Mouse (Mus musculus) spleen, postnatal 36 days (tissue): ENCODE data around the gene Dlgap3.
A peak's percentile ranks its signal among the peaks of the same experiment; 100 is the strongest.

Experiments
- DNase-seq, 2 experiments: peaks; one replicate each; pipeline ENCODE4 v3.0.0; 2022; ENCODE audit warnings: low spot score in 2 of 2, mixed read lengths in 1 of 2

Gene Dlgap3

GRCm38 (mm10) chr4:127215799-127216198, 46.8 kb downstream of the Dlgap3 start:
- no peak for DNase-seq

DNA sequence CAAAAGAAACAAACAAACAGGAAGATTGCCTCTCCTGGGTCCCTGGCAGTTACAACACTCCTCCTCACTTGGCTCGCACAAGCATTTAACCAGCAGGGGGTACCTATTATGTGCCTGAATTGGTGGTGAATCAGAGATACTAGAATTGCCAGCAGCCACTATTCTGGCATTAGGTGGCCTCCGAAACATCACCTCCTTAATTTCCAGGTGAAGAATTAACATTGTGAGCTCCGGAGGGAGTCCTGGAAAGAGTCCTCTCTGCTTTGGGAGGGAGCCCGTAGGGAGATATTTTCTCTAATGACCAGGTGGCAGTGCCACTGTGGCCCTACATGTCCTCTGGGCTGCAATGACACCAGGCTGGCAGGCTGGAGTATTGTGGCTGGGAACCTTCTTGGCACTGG, 47.2 kb downstream of the Dlgap3 start:
- no peak for DNase-seq

DNA sequence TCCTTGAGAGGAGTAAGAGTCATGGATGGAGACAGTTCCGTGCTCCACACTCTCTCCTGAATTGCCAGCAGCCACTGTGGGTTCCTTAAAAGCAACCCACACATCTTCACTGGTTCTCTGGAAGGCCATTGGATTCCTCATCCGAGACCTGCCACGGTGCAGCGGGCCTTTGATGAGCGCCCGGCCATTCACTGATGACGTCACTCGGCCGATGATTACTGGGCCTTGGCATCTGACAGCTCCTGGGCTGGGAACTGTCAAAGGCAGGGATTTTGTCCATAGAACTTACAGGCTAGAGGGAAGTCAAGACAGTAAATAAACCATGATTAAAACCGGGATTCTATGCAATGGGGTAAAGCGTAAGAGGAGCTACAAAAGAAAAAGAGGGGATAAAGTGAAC, 48.0 kb downstream of the Dlgap3 start:
- DNase-seq: no peak

- no peak for DNase-seq
Observed at GRCm38 (mm10) chr4:127223291-127223690, 54.3 kb downstream of the Dlgap3 start.

GRCm38 (mm10) chr4:127223755-127224154, 54.8 kb downstream of the Dlgap3 start:
- no peak for DNase-seq

GRCm38 (mm10) chr4:127224444-127225100, 55.6 kb downstream of the Dlgap3 start:
- no peak for DNase-seq

DNA sequence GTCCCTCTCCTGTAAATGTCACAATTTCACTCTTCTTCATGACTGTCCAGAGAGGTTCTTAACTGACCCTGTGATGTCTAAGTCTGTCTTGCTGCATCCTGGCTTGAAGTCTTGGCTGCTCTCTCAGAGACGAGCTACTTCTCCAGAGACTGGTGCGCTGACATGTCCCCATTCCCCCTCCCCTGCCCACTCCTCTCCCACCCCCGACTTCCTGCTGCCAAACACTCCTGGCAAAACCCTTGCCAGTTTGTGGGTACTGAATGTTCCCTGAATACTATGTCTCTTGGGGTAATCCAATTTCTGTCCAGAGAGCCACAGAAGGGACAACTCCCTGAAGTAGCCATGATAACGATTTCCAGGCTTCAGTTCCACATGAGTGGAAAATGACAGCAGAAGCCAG, 57.1 kb downstream of the Dlgap3 start:
- DNase-seq: no peak

DNA sequence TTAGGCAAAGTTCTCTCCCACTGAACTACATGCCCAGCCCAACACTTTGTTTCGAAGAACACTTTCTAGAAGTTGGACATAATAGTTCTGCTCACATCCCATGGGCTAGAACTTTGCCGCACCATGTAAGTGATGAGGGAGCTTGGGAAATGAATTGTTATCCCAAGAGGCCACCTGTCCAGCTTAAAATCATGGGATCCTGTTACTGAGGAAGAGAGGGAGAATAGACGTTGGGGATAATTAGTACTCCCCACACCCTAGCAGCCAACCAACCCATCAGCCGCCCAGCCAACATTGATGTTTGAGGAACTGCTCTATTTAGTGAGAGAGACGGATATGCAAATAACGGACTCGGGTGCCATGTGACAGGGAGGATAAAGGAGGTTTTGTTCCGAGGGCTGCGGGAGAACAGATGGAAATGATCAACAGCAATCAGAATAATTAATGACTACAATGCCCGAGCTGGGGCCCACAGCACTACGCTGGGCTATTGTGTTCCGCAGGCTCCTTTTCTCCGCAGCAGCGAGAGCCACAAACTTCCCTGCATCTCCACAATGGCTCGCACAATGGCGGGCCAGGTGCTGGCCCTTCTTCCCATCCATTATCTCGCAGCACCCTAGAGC, 58.2 kb downstream of the Dlgap3 start:
- no peak for DNase-seq

- no peak for DNase-seq
Observed at GRCm38 (mm10) chr4:127232028-127232427, 63.0 kb downstream of the Dlgap3 start.

DNA sequence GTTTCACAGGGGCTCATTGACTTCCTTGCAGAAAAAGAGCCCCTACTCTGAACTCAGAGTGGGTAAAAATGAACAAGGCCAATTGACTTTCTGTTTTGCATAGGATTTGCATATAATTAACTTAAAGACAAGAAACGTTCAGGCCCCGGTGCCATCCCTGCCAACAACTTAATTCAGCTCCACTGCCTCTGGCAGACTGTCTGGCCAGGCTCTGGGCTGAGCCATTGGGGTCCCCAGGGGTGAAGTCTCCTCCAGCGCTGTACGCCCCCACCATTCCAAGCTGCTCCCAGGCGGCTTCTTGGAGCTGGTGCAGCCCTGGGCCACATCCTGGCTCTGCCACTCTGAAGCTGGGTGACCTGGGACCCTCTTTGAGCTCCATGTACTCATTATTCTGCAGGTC, 63.5 kb downstream of the Dlgap3 start:
- DNase-seq: no peak

GRCm38 (mm10) chr4:127233416-127234125, 64.6 kb downstream of the Dlgap3 start:
- DNase-seq: no peak

GRCm38 (mm10) chr4:127235742-127236487, 66.9 kb downstream of the Dlgap3 start:
- DNase-seq: peak; percentile 80 to 85

DNA sequence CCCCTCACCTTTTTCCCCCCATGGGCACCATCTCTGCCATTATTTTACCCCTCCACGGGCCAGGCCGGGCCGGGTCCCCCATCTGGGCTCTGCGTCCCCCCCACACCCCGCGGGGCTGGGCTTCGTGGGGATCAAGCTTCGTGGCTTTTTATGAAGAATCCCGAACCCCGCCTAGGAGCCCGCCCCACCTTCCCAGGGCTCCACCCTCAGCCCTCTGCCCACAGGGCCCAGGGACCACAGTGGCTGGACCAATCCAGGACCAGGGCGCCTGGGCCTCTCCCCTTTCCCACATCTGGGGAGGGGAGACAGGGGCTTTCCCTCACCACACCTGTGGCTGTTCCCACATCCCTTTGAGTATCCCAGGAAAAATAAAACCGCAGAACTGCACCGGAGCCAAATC, 67.6 kb downstream of the Dlgap3 start:
- DNase-seq: no peak

DNA sequence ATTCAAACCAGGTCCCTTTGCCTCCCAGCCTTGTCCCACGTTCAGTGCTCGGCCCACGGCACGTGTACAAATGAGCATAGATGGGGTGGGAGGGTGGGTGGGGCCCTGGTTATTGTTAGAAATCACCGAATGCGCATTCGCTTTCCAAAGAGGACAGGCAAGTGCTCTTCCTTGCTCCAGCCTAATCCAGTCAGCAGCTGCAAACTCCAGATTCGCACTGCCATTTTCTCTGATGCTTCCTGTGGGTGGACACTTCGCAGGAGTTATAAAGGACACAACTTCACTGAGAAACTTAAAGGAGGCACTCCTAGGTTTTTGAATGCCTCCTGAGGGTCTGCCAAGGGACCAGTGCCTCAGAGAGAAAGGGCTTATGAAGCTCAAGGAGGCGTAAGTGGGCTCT, 68.3 kb downstream of the Dlgap3 start:
- DNase-seq: no peak

GRCm38 (mm10) chr4:127242696-127243095, 73.7 kb downstream of the Dlgap3 start:
- peak; percentile 59 to 68 for DNase-seq

DNA sequence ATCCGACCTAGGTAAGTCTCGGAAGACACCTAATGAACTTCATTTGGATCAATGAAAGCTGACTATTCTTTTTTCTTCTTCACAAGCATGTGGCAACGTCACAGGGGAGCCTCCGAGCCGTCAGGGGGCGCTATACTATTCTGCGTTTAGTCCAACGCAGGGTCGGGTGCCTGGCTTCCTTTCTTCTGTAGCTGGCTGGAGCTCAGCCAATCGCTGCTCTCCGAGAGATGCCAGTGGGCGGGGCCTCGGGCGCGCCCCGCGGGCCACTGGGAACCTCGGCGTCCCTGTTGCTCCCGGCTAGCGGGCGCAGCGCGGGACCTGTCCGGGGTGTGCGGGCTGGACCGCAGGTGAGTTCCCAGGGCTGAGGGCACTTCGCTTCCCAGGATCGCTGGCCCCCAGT, 74.5 kb downstream of the Dlgap3 start, which contains the start of gene Smim12:
TSS of gene Smim12 (plus strand) at position 233 of the 400 bp plus-strand sequence.
- DNase-seq: peak; percentile 97

- no peak for DNase-seq
Observed at GRCm38 (mm10) chr4:127243953-127244352, 74.9 kb downstream of the Dlgap3 start.

- DNase-seq: peak; percentile 87 to 92
Observed at GRCm38 (mm10) chr4:127249701-127250349, 80.8 kb downstream of the Dlgap3 start.

- DNase-seq: no peak
Observed at GRCm38 (mm10) chr4:127251963-127252585, 83.1 kb downstream of the Dlgap3 start.

DNA sequence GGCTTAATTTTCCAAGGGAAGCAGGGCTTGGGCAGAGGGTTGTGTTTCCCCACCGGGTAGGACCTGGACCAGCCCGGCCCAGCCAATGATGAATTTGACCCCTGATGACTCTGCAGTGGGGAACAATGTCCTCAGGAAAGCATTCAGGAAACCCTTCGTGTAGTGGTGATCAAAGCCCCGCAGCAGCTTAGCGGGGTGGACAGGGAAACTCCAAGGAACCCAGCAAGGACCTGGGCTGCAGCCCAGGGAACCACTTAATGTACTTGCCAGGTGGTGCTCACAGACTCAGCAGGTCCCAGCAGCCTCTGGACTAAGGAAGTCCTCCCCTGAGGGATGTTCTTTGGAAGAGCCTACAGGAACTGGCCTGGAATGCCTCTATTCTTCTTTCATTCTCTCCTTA, 87.7 kb downstream of the Dlgap3 start:
- DNase-seq: no peak

DNA sequence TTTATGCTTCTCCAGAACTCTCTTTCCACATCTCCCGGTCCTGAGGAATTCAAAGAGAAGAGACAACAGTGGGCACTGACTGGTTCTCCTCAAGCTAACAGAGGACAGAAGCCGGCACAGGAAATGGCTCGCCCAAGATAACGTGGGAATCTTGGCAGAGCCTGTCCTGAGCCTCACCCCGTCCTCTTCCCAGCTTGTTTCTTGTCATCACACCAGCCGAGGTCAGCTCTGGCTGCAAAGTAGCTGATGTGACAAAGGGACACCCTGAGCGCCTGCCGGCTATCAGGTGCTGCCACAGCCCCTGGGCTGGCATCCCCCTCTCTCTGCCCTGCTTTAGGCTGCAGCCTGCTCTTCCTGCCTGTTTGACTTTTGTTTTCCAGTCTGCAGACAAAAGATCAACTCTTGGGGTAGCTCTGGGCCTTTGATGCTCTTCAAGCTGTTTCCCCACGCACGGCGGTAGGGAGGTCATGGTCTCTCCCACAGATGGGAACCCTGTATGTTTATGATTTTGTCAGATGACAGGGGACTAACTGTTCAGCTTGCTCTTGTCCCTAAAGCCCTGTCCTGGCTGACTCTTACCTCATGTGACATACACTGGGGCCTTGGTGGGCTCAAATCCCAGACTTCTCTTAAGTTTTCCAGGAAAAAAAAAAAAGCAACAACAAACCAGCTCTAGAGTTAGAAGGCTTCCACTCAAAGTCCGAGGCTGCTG, 89.3 kb downstream of the Dlgap3 start:
- no peak for DNase-seq
